ENCODE assay signal across 19 mouse cellular contexts in genomic region chr5:98995767-98996166, GRCm38 (mm10). TPM values are rescaled to one million over a fixed set of nuclear protein-coding genes. Genes with fewer than 3 reads are reported as not detected.
A peak's percentile ranks its signal among the peaks of the same experiment; 100 is the strongest.
DNase-seq lines count a peak whose midpoint lies in the region; ATAC-seq lines count a peak whose summit lies in the region.
"Had no signal": no experiment of that assay in that cellular context is flagged by ENCODE, and none has a peak within 500 bp of the region (broad histone marks: within the 10 kb centered on the region; RNA-seq: fewer than 3 reads in every experiment).

No protein-coding gene starts in this region.

- H3K4me1 ChIP-seq in forebrain, embryonic 12.5 days, result peaks cover 6% of the 10 kb centered on the region
- H3K4me1 ChIP-seq in forebrain, embryonic 10.5 days, result peaks cover 17% of the 10 kb centered on the region; the same call in 1 of the 2 replicates
- no peaks in the 10 kb centered on the region for H3K4me1 ChIP-seq in neural tube, embryonic 12.5 days
- H3K4me1 ChIP-seq in neural tube, embryonic 15.5 days, result no peaks in the 10 kb centered on the region
- H3K4me1 ChIP-seq in kidney, embryonic 15.5 days, result no peaks in the 10 kb centered on the region
- H3K4me1 ChIP-seq: embryonic facial prominence, embryonic 10.5 days; heart, embryonic 10.5 days; limb, embryonic 12.5 days had no signal

- ATAC-seq in forebrain, embryonic 12.5 days (ENCODE audit: low FRiP score), result peak; percentile 84
- ATAC-seq in neural tube, embryonic 12.5 days (ENCODE audit: low FRiP score, low read depth), result 0 out of 2 replicates have a peak, but pooled peaks have one; percentile 37
- ATAC-seq in neural tube, embryonic 15.5 days (ENCODE audit: low FRiP score), result no peak
- ATAC-seq in erythroblast, adult 5-6 weeks (replicated peaks; ENCODE audit: low FRiP score, poor library complexity, severe bottlenecking), result no peak
- no peak for ATAC-seq in kidney, embryonic 15.5 days (replicated peaks; ENCODE audit: low FRiP score)
- ATAC-seq: Patski had no signal

- no peaks in the 10 kb centered on the region for H3K27me3 ChIP-seq in forebrain, embryonic 12.5 days
- no peaks in the 10 kb centered on the region for H3K27me3 ChIP-seq in forebrain, embryonic 10.5 days (ENCODE audit: poor library complexity, severe bottlenecking)
- no peaks in the 10 kb centered on the region for H3K27me3 ChIP-seq in neural tube, embryonic 12.5 days (replicated peaks)
- no peaks in the 10 kb centered on the region for H3K27me3 ChIP-seq in neural tube, embryonic 15.5 days (replicated peaks)
- H3K27me3 ChIP-seq in kidney, embryonic 15.5 days, result no peaks in the 10 kb centered on the region
- H3K27me3 ChIP-seq: limb, embryonic 12.5 days had no signal

- H3K36me3 ChIP-seq in forebrain, embryonic 12.5 days (replicated peaks), result no peaks in the 10 kb centered on the region
- no peaks in the 10 kb centered on the region for H3K36me3 ChIP-seq in forebrain, embryonic 10.5 days (replicated peaks)
- H3K36me3 ChIP-seq in neural tube, embryonic 12.5 days, result no peaks in the 10 kb centered on the region
- no peaks in the 10 kb centered on the region for H3K36me3 ChIP-seq in neural tube, embryonic 15.5 days
- no peaks in the 10 kb centered on the region for H3K36me3 ChIP-seq in kidney, embryonic 15.5 days
- H3K36me3 ChIP-seq: embryonic facial prominence, embryonic 10.5 days; heart, embryonic 10.5 days; limb, embryonic 12.5 days had no signal

- DNase-seq in forebrain, embryonic 10.5 days (ENCODE audit: extremely low spot score, low spot score), result no peak
- peak; percentile 41 for DNase-seq in lung, postnatal 25 days (ENCODE audit: low spot score)
- DNase-seq in left cerebral cortex, postnatal 25 days (ENCODE audit: low spot score in 2 of 2), result no peak
- DNase-seq: adrenal gland, adult 2 months; cerebellum, postnatal 14 days; kidney, adult 11 months; kidney, postnatal 4 days; layer of hippocampus, postnatal 36 days; thymus, postnatal 25 days had no signal

- H3K27ac ChIP-seq in forebrain, embryonic 12.5 days, result 0 out of 2 replicates have a peak overlapping the region, but pooled peaks have one; percentile 8
- no peak overlapping the region for H3K27ac ChIP-seq in forebrain, embryonic 10.5 days
- H3K27ac ChIP-seq in neural tube, embryonic 12.5 days, result no peak overlapping the region
- H3K27ac ChIP-seq in neural tube, embryonic 15.5 days (replicated peaks), result no peak overlapping the region
- no peak overlapping the region for H3K27ac ChIP-seq in kidney, embryonic 15.5 days
- H3K27ac ChIP-seq: embryonic facial prominence, embryonic 10.5 days; heart, embryonic 10.5 days; limb, embryonic 12.5 days had no signal

- intact Hi-C loops in left cerebral cortex, postnatal 25 days (cut with DNase I), result no loop called here

- no peak overlapping the region for H3K4me3 ChIP-seq in forebrain, embryonic 12.5 days (replicated peaks)
- H3K4me3 ChIP-seq in forebrain, embryonic 10.5 days, result no peak overlapping the region
- H3K4me3 ChIP-seq in neural tube, embryonic 12.5 days, result no peak overlapping the region
- no peak overlapping the region for H3K4me3 ChIP-seq in neural tube, embryonic 15.5 days (replicated peaks)
- H3K4me3 ChIP-seq in kidney, embryonic 15.5 days (replicated peaks), result no peak overlapping the region
- H3K4me3 ChIP-seq: embryonic facial prominence, embryonic 10.5 days; heart, embryonic 10.5 days; limb, embryonic 12.5 days; myocyte had no signal

- WGBS in forebrain, embryonic 12.5 days, result 33% methylated on average over 4 of the region's 4 CpGs
- WGBS in forebrain, embryonic 10.5 days, result 71% methylated on average over 4 of the region's 4 CpGs
- WGBS in neural tube, embryonic 12.5 days, result 52% methylated on average over 4 of the region's 4 CpGs
- WGBS in neural tube, embryonic 15.5 days, result 24% methylated on average over 4 of the region's 4 CpGs
- WGBS in kidney, embryonic 15.5 days, result 38% methylated on average over 4 of the region's 4 CpGs

- H3K9ac ChIP-seq in forebrain, embryonic 12.5 days, result no peak overlapping the region
- H3K9ac ChIP-seq in neural tube, embryonic 12.5 days, result no peak overlapping the region
- no peak overlapping the region for H3K9ac ChIP-seq in neural tube, embryonic 15.5 days (replicated peaks)
- no peak overlapping the region for H3K9ac ChIP-seq in kidney, embryonic 15.5 days
- H3K9ac ChIP-seq: limb, embryonic 12.5 days had no signal

- no peaks in the 10 kb centered on the region for H3K9me3 ChIP-seq in forebrain, embryonic 12.5 days
- no peaks in the 10 kb centered on the region for H3K9me3 ChIP-seq in forebrain, embryonic 10.5 days
- H3K9me3 ChIP-seq in neural tube, embryonic 12.5 days, result no peaks in the 10 kb centered on the region
- H3K9me3 ChIP-seq in neural tube, embryonic 15.5 days (replicated peaks), result no peaks in the 10 kb centered on the region
- H3K9me3 ChIP-seq in kidney, embryonic 15.5 days (replicated peaks), result no peaks in the 10 kb centered on the region
- H3K9me3 ChIP-seq: embryonic facial prominence, embryonic 10.5 days; heart, embryonic 10.5 days; limb, embryonic 12.5 days had no signal

- no peak overlapping the region for H3K4me2 ChIP-seq in forebrain, embryonic 12.5 days
- H3K4me2 ChIP-seq in neural tube, embryonic 12.5 days (replicated peaks), result no peak overlapping the region
- no peak overlapping the region for H3K4me2 ChIP-seq in neural tube, embryonic 15.5 days
- no peak overlapping the region for H3K4me2 ChIP-seq in kidney, embryonic 15.5 days
- H3K4me2 ChIP-seq: limb, embryonic 12.5 days had no signal

RNA-seq across cellular contexts. Expression of gene Prkg2, which starts 41.4 kb away (rescaled TPM):
- polyA plus RNA-seq in forebrain, embryonic 12.5 days (2016; fragmentation: Nextera tagmentation; extraction: Ambion mirVana), result 4.7 and 4.8 TPM in 2 replicates
- 1.6 and 2.0 TPM in 2 replicates for polyA plus RNA-seq in forebrain, embryonic 10.5 days (2016; fragmentation: Nextera tagmentation; extraction: Ambion mirVana)
- polyA plus RNA-seq in neural tube, embryonic 12.5 days (2016; fragmentation: Nextera tagmentation; extraction: Ambion mirVana), result 1.7 TPM in 2 replicates
- polyA plus RNA-seq in neural tube, embryonic 15.5 days (2015; fragmentation: Nextera tagmentation; extraction: Ambion mirVana), result 1.8 and 2.3 TPM in 2 replicates
- total RNA-seq in erythroblast, adult 5-6 weeks (2015; ENCODE audit: low replicate concordance), result not detected in 2 replicates
- not detected in 2 replicates for total RNA-seq in erythroblast, adult 5-6 weeks (2017; ENCODE audit: low replicate concordance)
- 1.8 and 2.3 TPM in 2 replicates for polyA plus RNA-seq in kidney, embryonic 15.5 days (2015; fragmentation: Nextera tagmentation; extraction: Ambion mirVana)
- 10 to 100 TPM; 13.8 to 16.5 TPM for total RNA-seq in left cerebral cortex, postnatal 25 days (2021)

Comparison
In these comparisons a context has a peak if more than half of its experiments do, and no peak if none do; other contexts are left out.
1. ATAC-seq: peak in forebrain, embryonic 12.5 days (single experiment) and neural tube, embryonic 12.5 days (single experiment); none in neural tube, embryonic 15.5 days (single experiment), erythroblast, adult 5-6 weeks (single experiment) and kidney, embryonic 15.5 days (single experiment).